14 mouse cellular contexts compared by ENCODE assay signal in the genomic region with DNA sequence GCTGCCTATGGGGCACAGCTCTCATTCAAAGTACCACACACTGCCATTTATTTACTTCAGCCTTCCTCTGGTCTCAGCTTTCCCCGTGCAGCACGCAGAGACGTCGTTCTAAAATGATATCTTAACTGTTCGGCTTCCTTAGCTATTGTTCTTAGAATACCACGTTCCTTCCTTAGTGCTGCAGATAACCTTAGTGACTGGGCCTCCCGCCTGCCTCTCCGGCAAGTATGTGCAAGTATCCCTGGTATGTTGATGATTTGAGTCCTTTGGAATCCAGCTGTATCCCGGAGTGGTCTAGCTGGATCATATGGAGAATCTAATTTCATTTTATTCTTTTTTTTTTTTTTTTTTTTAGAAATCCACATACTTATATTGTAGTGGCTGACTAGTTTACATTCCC. TPM values are rescaled to one million over a fixed set of nuclear protein-coding genes. Genes with fewer than 3 reads are reported as not detected.
DNase-seq lines count a peak whose midpoint lies in the region; ATAC-seq and TF ChIP-seq lines count a peak whose summit lies in the region.
"Had no signal": no experiment of that assay in that cellular context is flagged by ENCODE, and none has a peak within 500 bp of the region (broad histone marks: within the 10 kb centered on the region; RNA-seq: fewer than 3 reads in every experiment).

No protein-coding gene starts in this region.

- H3K27me3 ChIP-seq in heart, embryonic 12.5 days (replicated peaks): no peaks in the 10 kb centered on the region
- no peaks in the 10 kb centered on the region for H3K27me3 ChIP-seq in liver, embryonic 16.5 days (ENCODE audit: control insufficient read depth, insufficient read depth, low read depth, low read length)
- no peaks in the 10 kb centered on the region for H3K27me3 ChIP-seq in liver, embryonic 11.5 days (replicated peaks; ENCODE audit: control insufficient read depth, insufficient read depth, low read length)
- H3K27me3 ChIP-seq in lung, embryonic 14.5 days (ENCODE audit: insufficient read depth, low read length): no peaks in the 10 kb centered on the region
- H3K27me3 ChIP-seq: embryonic facial prominence, embryonic 12.5 days had no signal

- 29% methylated on average over 9 of the region's 9 CpGs for WGBS in heart, embryonic 12.5 days
- WGBS in liver, embryonic 16.5 days (ENCODE audit: insufficient replicate concordance): 41% methylated on average over 9 of the region's 9 CpGs
- WGBS in liver, embryonic 11.5 days: 38% methylated on average over 9 of the region's 9 CpGs
- 21% methylated on average over 9 of the region's 9 CpGs for WGBS in lung, embryonic 14.5 days

- no peaks in the 10 kb centered on the region for H3K36me3 ChIP-seq in heart, embryonic 12.5 days
- H3K36me3 ChIP-seq in liver, embryonic 16.5 days (ENCODE audit: control insufficient read depth, insufficient read depth): no peaks in the 10 kb centered on the region
- no peaks in the 10 kb centered on the region for H3K36me3 ChIP-seq in liver, embryonic 11.5 days (ENCODE audit: control insufficient read depth, insufficient read depth, low read length)
- H3K36me3 ChIP-seq in lung, embryonic 14.5 days (ENCODE audit: insufficient read depth): no peaks in the 10 kb centered on the region
- H3K36me3 ChIP-seq: embryonic facial prominence, embryonic 12.5 days had no signal

- no peak for TF ChIP-seq CTCF in lung, embryonic 14.5 days (IDR thresholded peaks at IDR 0.05; ENCODE audit: low read depth)

- H3K4me3 ChIP-seq in heart, embryonic 12.5 days: no peak overlapping the region
- no peak overlapping the region for H3K4me3 ChIP-seq in liver, embryonic 16.5 days (ENCODE audit: low read depth, low read length)
- H3K4me3 ChIP-seq in liver, embryonic 11.5 days (ENCODE audit: low read depth, low read length): no peak overlapping the region
- H3K4me3 ChIP-seq in lung, embryonic 14.5 days (ENCODE audit: low read depth, low read length): no peak overlapping the region
- H3K4me3 ChIP-seq: embryonic facial prominence, embryonic 12.5 days had no signal

- H3K4me2 ChIP-seq in heart, embryonic 12.5 days: peak overlapping the region; percentile 36
- no peak overlapping the region for H3K4me2 ChIP-seq in liver, embryonic 16.5 days (ENCODE audit: low read depth, low read length)
- no peak overlapping the region; the same call in 1 of the 2 replicates for H3K4me2 ChIP-seq in liver, embryonic 11.5 days
- H3K4me2 ChIP-seq in lung, embryonic 14.5 days: no peak overlapping the region
- H3K4me2 ChIP-seq: embryonic facial prominence, embryonic 12.5 days had no signal

- H3K9ac ChIP-seq in heart, embryonic 12.5 days: no peak overlapping the region
- no peak overlapping the region for H3K9ac ChIP-seq in liver, embryonic 16.5 days (ENCODE audit: low read depth, low read length)
- no peak overlapping the region for H3K9ac ChIP-seq in liver, embryonic 11.5 days (ENCODE audit: low read depth, low read length)
- H3K9ac ChIP-seq in lung, embryonic 14.5 days: no peak overlapping the region
- H3K9ac ChIP-seq: embryonic facial prominence, embryonic 12.5 days; forebrain, postnatal 0 days had no signal

- H3K9me3 ChIP-seq in heart, embryonic 12.5 days (replicated peaks): no peaks in the 10 kb centered on the region
- no peaks in the 10 kb centered on the region for H3K9me3 ChIP-seq in liver, embryonic 16.5 days (replicated peaks; ENCODE audit: control insufficient read depth, low read length)
- H3K9me3 ChIP-seq in liver, embryonic 11.5 days (ENCODE audit: control insufficient read depth, low read length): no peaks in the 10 kb centered on the region
- no peaks in the 10 kb centered on the region for H3K9me3 ChIP-seq in lung, embryonic 14.5 days (ENCODE audit: low read depth, low read length)
- H3K9me3 ChIP-seq: embryonic facial prominence, embryonic 12.5 days had no signal

- intact Hi-C loops in heart, postnatal 36 days (cut with DNase I): no loop called here

- DNase-seq in heart, postnatal 36 days: no peak
- no peak for DNase-seq in liver, embryonic 11.5 days (ENCODE audit: low spot score)
- peak; percentile 61 for DNase-seq in lung, embryonic 14.5 days
- peak; percentile 17 for DNase-seq in yolk sac, embryonic 10.5 days (ENCODE audit: low spot score)
- no peak for DNase-seq in gastrocnemius, adult 8-10 months (ENCODE audit: low spot score in 2 of 2)
- no peak for DNase-seq in spleen, postnatal 36 days (ENCODE audit: low spot score in 2 of 2)
- DNase-seq: cerebellum, adult 11-12 months; forebrain, postnatal 0 days; kidney, adult 9 months had no signal

- H3K4me1 ChIP-seq in heart, embryonic 12.5 days (replicated peaks): 0 out of 2 replicates have a peak, but pooled peaks cover 7% of the 10 kb centered on the region
- no peaks in the 10 kb centered on the region for H3K4me1 ChIP-seq in liver, embryonic 16.5 days (ENCODE audit: control insufficient read depth, low read depth, low read length)
- no peaks in the 10 kb centered on the region; the same call in 1 of the 2 replicates for H3K4me1 ChIP-seq in liver, embryonic 11.5 days (replicated peaks; ENCODE audit: control insufficient read depth, insufficient read depth, low read length)
- H3K4me1 ChIP-seq in lung, embryonic 14.5 days (ENCODE audit: insufficient read depth): no peaks in the 10 kb centered on the region
- H3K4me1 ChIP-seq: embryonic facial prominence, embryonic 12.5 days had no signal

- peak overlapping the region; percentile 69 for H3K27ac ChIP-seq in heart, embryonic 12.5 days (ENCODE audit: poor library complexity, severe bottlenecking)
- H3K27ac ChIP-seq in liver, embryonic 16.5 days (ENCODE audit: low read length): no peak overlapping the region
- H3K27ac ChIP-seq in liver, embryonic 11.5 days (ENCODE audit: low read depth, low read length): no peak overlapping the region
- peak overlapping the region; percentile 70 for H3K27ac ChIP-seq in lung, embryonic 14.5 days (ENCODE audit: low read depth)
- H3K27ac ChIP-seq: embryonic facial prominence, embryonic 12.5 days; macrophage had no signal

- ATAC-seq in heart, embryonic 12.5 days (ENCODE audit: insufficient number of reproducible peaks, low FRiP score): peak; percentile 71
- ATAC-seq in liver, embryonic 16.5 days (ENCODE audit: low read depth): peak; percentile 16; the same call in 1 of the 2 replicates
- no peak for ATAC-seq in liver, embryonic 11.5 days (replicated peaks; ENCODE audit: low FRiP score)
- ATAC-seq in lung, embryonic 14.5 days (ENCODE audit: insufficient read depth): peak; percentile 82; the same call in 1 of the 2 replicates
- ATAC-seq: CD4-positive, CD25-positive, alpha-beta regulatory T cell, adult 4 months; forebrain, postnatal 0 days had no signal

RNA-seq across cellular contexts. Expression of a gene that starts 9.2 kb away (rescaled TPM):
- polyA plus RNA-seq in heart, embryonic 12.5 days (2016; fragmentation: Nextera tagmentation; extraction: Ambion mirVana): 42.7 and 48.2 TPM in 2 replicates
- 10 to 100 TPM; 44.8 to 46.9 TPM for total RNA-seq in heart, postnatal 36 days (2021)
- polyA plus RNA-seq in liver, embryonic 16.5 days (2015; fragmentation: Nextera tagmentation; extraction: Ambion mirVana): 28.6 and 31.7 TPM in 2 replicates
- polyA plus RNA-seq in liver, embryonic 11.5 days (2014; fragmentation: Nextera tagmentation; extraction: Ambion mirVana): 56.9 and 65.9 TPM in 2 replicates
- 64.3 and 69.7 TPM in 2 replicates for polyA plus RNA-seq in lung, embryonic 14.5 days (2014; fragmentation: Nextera tagmentation; extraction: Ambion mirVana)
- total RNA-seq in gastrocnemius, adult 8-10 months (2022): 10 to 100 TPM; 47.1 to 62.3 (median 53.7) TPM

Comparison
In these comparisons a context has a peak if more than half of its experiments do, and no peak if none do; other contexts are left out.
1. H3K27ac ChIP-seq: peak in heart, embryonic 12.5 days (single experiment) and lung, embryonic 14.5 days (single experiment); none in liver, embryonic 16.5 days (single experiment) and liver, embryonic 11.5 days (single experiment).
2. DNase-seq: peak in lung, embryonic 14.5 days (single experiment) and yolk sac, embryonic 10.5 days (single experiment); none in heart, postnatal 36 days (0 of 2), liver, embryonic 11.5 days (single experiment), gastrocnemius, adult 8-10 months (0 of 2) and spleen, postnatal 36 days (0 of 2).